Mouse (Mus musculus): ENCODE results near the gene Thsd4. TPM values are rescaled to one million over a fixed set of nuclear protein-coding genes. Genes with fewer than 3 reads are reported as not detected.

Thsd4 gene
- polyA plus RNA-seq, 1 experiment from 2014 or later: 19.5 TPM

- Histone ChIP-seq H3K9me3 (no peaks in the 10 kb centered on the region), H3K36me3 (no peaks in the 10 kb centered on the region), H3K4me1 (no peaks in the 10 kb centered on the region), H3K27me3 (ENCODE audit: insufficient read depth, poor library complexity, severe bottlenecking) (no peaks in the 10 kb centered on the region), H3K27ac (no peak overlapping the region), H3K4me3 (no peak overlapping the region)
- DNase-seq (ENCODE audit: low spot score): no peak
- WGBS: 64% methylated on average over 6 of the region's 6 CpGs
Measured at GRCm38 (mm10) chr9:60224039-60224695, 297.7 kb downstream of the Thsd4 start.

GRCm38 (mm10) chr9:60220431-60220830, 301.4 kb downstream of the Thsd4 start:
- DNase-seq (ENCODE audit: low spot score): no peak
- 89% methylated on average over 2 of the region's 2 CpGs for WGBS
- H3K27ac ChIP-seq: no peak overlapping the region

GRCm38 (mm10) chr9:60218396-60218795, 303.4 kb downstream of the Thsd4 start:
- Histone ChIP-seq H3K4me3 (no peak overlapping the region), H3K27me3 (ENCODE audit: insufficient read depth, poor library complexity, severe bottlenecking) (no peaks in the 10 kb centered on the region), H3K9me3 (no peaks in the 10 kb centered on the region), H3K4me1 (peaks cover 9% of the 10 kb centered on the region; the same call in 1 of the 2 replicates), H3K27ac (no peak overlapping the region), H3K36me3 (no peaks in the 10 kb centered on the region; the same call in 1 of the 2 replicates)
- DNase-seq (ENCODE audit: low spot score): no peak
- 65% methylated on average over 6 of the region's 6 CpGs for WGBS

More at GRCm38 (mm10) chr9:60220431-60220830, 301.4 kb downstream of the Thsd4 start:
- H3K4me1 ChIP-seq: peaks cover 9% of the 10 kb centered on the region; the same call in 1 of the 2 replicates
- H3K36me3 ChIP-seq: no peaks in the 10 kb centered on the region; the same call in 1 of the 2 replicates
- H3K9me3 ChIP-seq: no peaks in the 10 kb centered on the region
- no peak overlapping the region for H3K4me3 ChIP-seq
- no peaks in the 10 kb centered on the region for H3K27me3 ChIP-seq (ENCODE audit: insufficient read depth, poor library complexity, severe bottlenecking)

DNA sequence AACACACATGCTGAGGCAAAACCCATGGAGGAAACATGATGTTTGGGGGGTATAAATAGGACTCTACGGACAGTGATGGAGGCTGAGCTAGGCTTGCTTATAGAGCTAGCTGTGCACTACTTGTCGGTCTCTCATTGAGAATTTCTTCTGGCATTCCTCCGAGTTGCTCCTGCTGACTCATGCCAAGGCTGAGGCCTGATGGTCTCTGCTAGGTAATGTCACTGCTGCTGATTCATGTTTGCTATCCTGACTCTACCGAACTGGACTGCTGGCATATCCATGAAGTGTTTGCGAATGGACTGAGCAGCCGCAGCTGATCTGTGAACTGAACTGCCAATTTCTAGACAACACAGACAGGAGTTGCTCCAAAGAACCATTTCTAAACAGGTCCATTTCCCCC, 305.8 kb downstream of the Thsd4 start:
- Histone ChIP-seq H3K4me3 (no peak overlapping the region), H3K9me3 (no peaks in the 10 kb centered on the region), H3K27ac (no peak overlapping the region), H3K27me3 (ENCODE audit: insufficient read depth, poor library complexity, severe bottlenecking) (no peaks in the 10 kb centered on the region), H3K36me3 (no peaks in the 10 kb centered on the region; the same call in 1 of the 2 replicates), H3K4me1 (peaks cover 9% of the 10 kb centered on the region; the same call in 1 of the 2 replicates)
- WGBS: 83% methylated on average over 6 of the region's 6 CpGs
- no peak for DNase-seq (ENCODE audit: low spot score)

DNA sequence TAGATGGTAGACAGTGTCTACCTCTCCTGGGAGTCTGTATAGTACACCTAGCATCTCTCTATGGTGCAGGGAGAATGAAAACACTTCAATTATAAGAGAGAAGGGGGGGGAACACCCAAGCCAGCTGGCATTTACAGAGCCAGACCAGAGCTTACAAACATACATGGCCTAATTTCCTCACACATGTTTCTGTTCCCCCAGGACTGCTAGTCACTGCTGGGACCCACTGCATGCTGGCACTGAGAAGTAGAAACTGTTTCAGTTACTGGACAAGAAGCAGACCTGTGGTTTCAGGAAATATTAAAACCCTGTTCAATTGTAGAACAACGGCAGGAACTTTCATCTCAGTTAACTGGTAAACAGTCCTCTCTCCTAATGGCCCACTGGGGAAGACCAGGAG, 308.7 kb downstream of the Thsd4 start:
- H3K4me1 ChIP-seq: peaks cover 2% of the 10 kb centered on the region; the same call in 1 of the 2 replicates
- 76% methylated on average over 1 of the region's 1 CpGs for WGBS
- no peaks in the 10 kb centered on the region for H3K9me3 ChIP-seq
- H3K4me3 ChIP-seq: no peak overlapping the region
- H3K27me3 ChIP-seq (ENCODE audit: insufficient read depth, poor library complexity, severe bottlenecking): no peaks in the 10 kb centered on the region
- no peak overlapping the region for H3K27ac ChIP-seq
- DNase-seq (ENCODE audit: low spot score): no peak
- H3K36me3 ChIP-seq: no peaks in the 10 kb centered on the region; the same call in 1 of the 2 replicates

DNA sequence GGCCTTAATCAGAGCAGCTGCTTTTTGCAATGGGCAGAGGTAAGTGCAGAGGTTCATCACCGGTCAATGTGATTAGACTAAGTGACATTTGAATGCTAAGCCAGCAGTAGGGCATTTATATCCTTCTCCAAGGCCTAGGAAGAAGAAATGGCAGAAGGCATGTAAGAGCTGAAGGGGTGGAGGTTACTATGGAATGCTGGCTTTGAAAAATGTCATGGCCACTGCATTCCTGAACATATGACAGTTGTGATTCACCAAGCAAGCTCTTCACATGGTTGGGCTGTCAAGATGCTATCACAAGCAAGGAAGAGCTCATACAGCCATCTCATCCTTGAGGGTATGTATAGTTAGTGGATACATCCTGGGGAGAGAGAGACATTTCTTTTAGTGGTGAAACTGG, 313.0 kb downstream of the Thsd4 start:
- Histone ChIP-seq H3K27me3 (ENCODE audit: insufficient read depth, poor library complexity, severe bottlenecking) (no peaks in the 10 kb centered on the region), H3K9me3 (no peaks in the 10 kb centered on the region), H3K4me1 (no peaks in the 10 kb centered on the region; the same call in 1 of the 2 replicates), H3K36me3 (no peaks in the 10 kb centered on the region), H3K27ac (no peak overlapping the region), H3K4me3 (no peak overlapping the region)
- WGBS: 95% methylated on average over 1 of the region's 1 CpGs
- DNase-seq (ENCODE audit: low spot score): no peak

DNA sequence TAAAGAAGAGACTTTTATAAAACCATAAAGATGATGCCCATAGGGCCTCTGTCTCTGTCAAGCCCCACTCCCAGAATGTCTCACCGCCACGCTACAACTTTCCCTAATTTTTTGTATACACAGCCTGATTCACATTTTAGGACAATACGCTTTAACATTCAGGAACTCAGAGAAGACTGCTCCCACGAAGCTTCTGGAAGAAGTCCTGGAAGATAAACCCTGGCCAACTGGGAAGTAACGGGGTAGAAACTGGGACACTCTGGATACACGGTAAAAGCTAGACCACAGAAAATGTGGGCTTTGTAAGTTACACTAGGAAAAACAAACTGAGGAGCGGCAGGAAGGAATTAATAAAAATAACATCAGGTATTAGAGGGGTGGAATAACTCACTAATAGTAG, 318.7 kb downstream of the Thsd4 start:
- H3K9me3 ChIP-seq: no peaks in the 10 kb centered on the region
- no peak for DNase-seq (ENCODE audit: low spot score)
- H3K27me3 ChIP-seq (ENCODE audit: insufficient read depth, poor library complexity, severe bottlenecking): no peaks in the 10 kb centered on the region
- WGBS: 72% methylated on average over 7 of the region's 7 CpGs
- no peak overlapping the region for H3K27ac ChIP-seq
- no peaks in the 10 kb centered on the region for H3K36me3 ChIP-seq
- no peaks in the 10 kb centered on the region; the same call in 1 of the 2 replicates for H3K4me1 ChIP-seq
- H3K4me3 ChIP-seq: no peak overlapping the region

GRCm38 (mm10) chr9:60200436-60200835, 321.4 kb downstream of the Thsd4 start:
- Histone ChIP-seq H3K27ac (no peak overlapping the region), H3K36me3 (0 out of 2 replicates have a peak, but pooled peaks cover 4% of the 10 kb centered on the region), H3K4me3 (no peak overlapping the region), H3K9me3 (no peaks in the 10 kb centered on the region), H3K4me1 (no peaks in the 10 kb centered on the region; the same call in 1 of the 2 replicates), H3K27me3 (ENCODE audit: insufficient read depth, poor library complexity, severe bottlenecking) (no peaks in the 10 kb centered on the region)
- DNase-seq (ENCODE audit: low spot score): no peak
- 68% methylated on average over 2 of the region's 2 CpGs for WGBS

DNA sequence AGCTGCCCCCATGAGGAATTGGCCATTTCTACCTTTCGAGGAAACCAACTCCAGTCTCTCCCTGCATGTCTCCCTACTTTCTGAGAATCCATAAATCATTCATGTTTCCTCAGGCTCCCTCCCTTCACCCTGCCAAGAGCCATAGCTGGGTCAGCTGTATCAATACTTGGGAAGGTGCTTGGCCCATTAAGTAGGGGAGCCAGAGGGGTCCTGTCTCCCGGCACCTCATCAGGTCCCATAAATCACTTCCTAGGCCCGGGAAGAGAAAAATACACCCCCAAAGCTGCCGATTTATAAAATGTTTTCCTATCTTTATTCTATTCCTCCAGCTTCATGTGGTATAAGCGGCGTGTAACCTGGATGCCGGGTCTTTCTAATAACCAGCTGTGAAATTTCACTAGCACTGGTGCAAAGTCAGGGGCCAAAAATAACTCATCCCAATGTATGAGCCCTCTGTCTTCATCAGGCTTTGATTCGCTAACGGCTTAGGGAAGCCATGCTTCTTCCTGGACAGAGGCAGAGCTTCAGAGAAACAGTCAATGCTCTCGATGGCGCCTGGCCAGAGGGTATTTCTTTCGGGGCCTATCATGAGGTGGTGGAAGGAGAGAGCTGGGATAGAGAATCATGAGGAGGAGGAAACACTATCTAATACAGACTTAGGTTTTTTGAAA, 323.2 kb downstream of the Thsd4 start:
- Histone ChIP-seq H3K4me3 (no peak overlapping the region), H3K27me3 (ENCODE audit: insufficient read depth, poor library complexity, severe bottlenecking) (no peaks in the 10 kb centered on the region), H3K4me1 (no peaks in the 10 kb centered on the region), H3K9me3 (no peaks in the 10 kb centered on the region), H3K27ac (no peak overlapping the region), H3K36me3 (0 out of 2 replicates have a peak, but pooled peaks cover 4% of the 10 kb centered on the region)
- WGBS: 87% methylated on average over 12 of the region's 12 CpGs
- no peak for DNase-seq (ENCODE audit: low spot score)

GRCm38 (mm10) chr9:60195502-60195901, 326.3 kb downstream of the Thsd4 start:
- H3K36me3 ChIP-seq: 0 out of 2 replicates have a peak, but pooled peaks cover 4% of the 10 kb centered on the region
- DNase-seq (ENCODE audit: low spot score): no peak
- 75% methylated on average over 2 of the region's 2 CpGs for WGBS
- no peaks in the 10 kb centered on the region for H3K9me3 ChIP-seq
- no peak overlapping the region for H3K27ac ChIP-seq
- peaks cover 13% of the 10 kb centered on the region for H3K4me1 ChIP-seq
- no peak overlapping the region for H3K4me3 ChIP-seq
- no peaks in the 10 kb centered on the region for H3K27me3 ChIP-seq (ENCODE audit: insufficient read depth, poor library complexity, severe bottlenecking)

DNA sequence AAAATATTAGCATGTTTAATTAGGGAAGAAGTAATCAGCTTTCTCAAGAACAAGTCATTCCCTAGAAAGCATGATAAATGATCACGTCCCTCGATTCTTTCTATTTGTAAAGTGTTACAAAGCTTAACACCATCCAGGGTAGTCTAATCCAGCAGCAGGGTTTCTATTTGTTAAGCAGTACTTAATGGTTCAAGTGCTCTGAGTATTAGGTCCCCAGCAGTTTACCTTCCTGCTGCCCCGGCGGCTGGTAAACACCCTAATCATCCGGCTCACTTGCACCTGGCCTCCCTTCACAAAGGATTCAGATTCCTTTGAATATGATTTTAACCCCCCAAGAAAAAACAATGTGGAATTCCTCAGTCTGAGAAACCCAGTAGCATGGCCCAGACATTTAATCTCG, 326.9 kb downstream of the Thsd4 start:
- Histone ChIP-seq H3K4me3 (no peak overlapping the region), H3K4me1 (peaks cover 13% of the 10 kb centered on the region), H3K9me3 (no peaks in the 10 kb centered on the region), H3K27me3 (ENCODE audit: insufficient read depth, poor library complexity, severe bottlenecking) (no peaks in the 10 kb centered on the region), H3K27ac (no peak overlapping the region), H3K36me3 (0 out of 2 replicates have a peak, but pooled peaks cover 4% of the 10 kb centered on the region)
- WGBS: 84% methylated on average over 6 of the region's 6 CpGs
- no peak for DNase-seq (ENCODE audit: low spot score)

- Histone ChIP-seq H3K27ac (peak overlapping the region; percentile 72; the same call in 1 of the 2 replicates), H3K4me1 (peaks cover 13% of the 10 kb centered on the region), H3K36me3 (0 out of 2 replicates have a peak, but pooled peaks cover 2% of the 10 kb centered on the region), H3K4me3 (no peak overlapping the region), H3K27me3 (ENCODE audit: insufficient read depth, poor library complexity, severe bottlenecking) (no peaks in the 10 kb centered on the region), H3K9me3 (no peaks in the 10 kb centered on the region)
- 49% methylated on average over 5 of the region's 5 CpGs for WGBS
- no peak for DNase-seq (ENCODE audit: low spot score)
Measured at GRCm38 (mm10) chr9:60192321-60192720, 329.5 kb downstream of the Thsd4 start.

GRCm38 (mm10) chr9:60187437-60187836, 334.4 kb downstream of the Thsd4 start:
- H3K36me3 ChIP-seq: no peaks in the 10 kb centered on the region
- peaks cover 9% of the 10 kb centered on the region for H3K4me1 ChIP-seq
- no peak overlapping the region for H3K4me3 ChIP-seq
- H3K27me3 ChIP-seq (ENCODE audit: insufficient read depth, poor library complexity, severe bottlenecking): no peaks in the 10 kb centered on the region
- no peak for DNase-seq (ENCODE audit: low spot score)
- H3K27ac ChIP-seq: no peak overlapping the region
- H3K9me3 ChIP-seq: no peaks in the 10 kb centered on the region
- WGBS: 65% methylated on average over 2 of the region's 2 CpGs
